Mouse (Mus musculus) limb, embryonic 14.5 days (tissue): ENCODE measurements at regions not wholly inside any gene's neighbourhood (a gene's known extent, or its start where the extent isn't known, plus 50 kb on each side); places are given as distances from the start of the nearest gene placed in this dataset.

ENCODE experiments used
- ATAC-seq: fragments of 200-750 bp; cut with Nextera tagmentation; 2 replicates; pipeline ENCODE4 v1.8.0; 2017; ENCODE audit warnings: low read depth, moderate number of reproducible peaks, moderate TSS enrichment; ENCODE audit not compliant: low FRiP score
- DNase-seq: peaks from one replicate; pipeline ENCODE4 v3.0.0-alpha.2; 2015; ENCODE audit warnings: low spot score
- H3K27ac ChIP-seq: fragments of 300-500 bp; sonication (generic); replicated peaks from 2 replicates; pipeline ENCODE4 v1.5.1; 2014; ENCODE audit warnings: low read depth, mild to moderate bottlenecking, low read length, moderate library complexity, mixed read lengths
- H3K27me3 ChIP-seq: fragments of 300-500 bp; sonication (generic); 2 replicates; pipeline ENCODE4 v1.6.1; 2014; ENCODE audit warnings: low read length, mixed read lengths; ENCODE audit not compliant: control insufficient read depth, insufficient read depth
- H3K36me3 ChIP-seq: fragments of 300-500 bp; sonication (generic); 2 replicates; pipeline ENCODE4 v1.6.1; 2014; ENCODE audit warnings: mild to moderate bottlenecking, low read length, moderate library complexity, mixed read lengths; ENCODE audit not compliant: control insufficient read depth, insufficient read depth
- H3K4me1 ChIP-seq: fragments of 300-500 bp; sonication (generic); 2 replicates; pipeline ENCODE4 v1.6.1; 2014; ENCODE audit warnings: antibody characterized with exemption, low read length, mixed read lengths; ENCODE audit not compliant: control insufficient read depth, insufficient read depth
- H3K4me2 ChIP-seq: fragments of 300-500 bp; sonication (generic); replicated peaks from 2 replicates; pipeline ENCODE4 v1.6.1; 2014; ENCODE audit warnings: low read depth, mild to moderate bottlenecking, low read length, moderate library complexity; ENCODE audit not compliant: severe bottlenecking
- H3K4me3 ChIP-seq: fragments of 300-500 bp; sonication (generic); replicated peaks from 2 replicates; pipeline ENCODE4 v1.5.1; 2014; ENCODE audit warnings: low read length
- H3K9ac ChIP-seq: fragments of 300-500 bp; sonication (generic); 2 replicates; pipeline ENCODE4 v1.6.1; 2014; ENCODE audit warnings: mild to moderate bottlenecking, low read depth, low read length, moderate library complexity; ENCODE audit not compliant: severe bottlenecking
- H3K9me3 ChIP-seq: fragments of 300-500 bp; sonication (generic); 2 replicates; pipeline ENCODE4 v1.6.1; 2016; ENCODE audit warnings: low read length; ENCODE audit not compliant: control insufficient read depth
- POLR2A ChIP-seq: fragments of 200-500 bp; IDR thresholded peaks from 2 replicates; pipeline ENCODE4 v1.8.0; 2012; ENCODE audit warnings: inconsistent platforms, mild to moderate bottlenecking, moderate library complexity, borderline replicate concordance; ENCODE audit not compliant: insufficient read depth, insufficient read length; ENCODE audit errors: extremely low read depth
- WGBS: fragments of 180-500 bp; shearing (Covaris S2); extraction: QIAGEN DNeasy Blood & Tissue Kit; methylation state at CpG from one replicate; pipeline ENCODE4 v1.1.7; 2014; 5-methylcytosine and 5-hydroxymethylcytosine counted together

DNA sequence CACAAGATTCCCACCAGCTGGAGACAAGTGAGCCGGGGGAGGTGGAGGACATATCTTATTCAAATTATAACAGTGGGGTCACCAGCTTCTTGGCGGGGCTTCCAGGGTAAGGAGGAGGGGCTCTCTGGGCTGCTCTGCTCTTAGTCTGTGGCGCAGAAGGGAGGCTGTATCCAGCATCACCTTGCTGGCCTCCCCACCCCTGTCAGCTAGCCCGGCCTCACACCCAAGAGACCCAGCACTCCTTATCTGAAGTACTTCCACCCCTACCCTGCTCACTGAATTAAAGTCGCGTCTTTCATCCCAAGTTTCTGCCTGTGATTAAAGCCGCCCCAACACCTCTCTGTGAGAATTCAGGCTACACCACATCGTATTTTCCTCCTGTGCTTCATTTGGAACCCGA lies 119.8 kb upstream of the Zfp507 start:
- peak overlapping the region; percentile 22; the same call in 1 of the 2 replicates for H3K4me2 ChIP-seq
- no peaks in the 10 kb centered on the region for H3K4me1 ChIP-seq
- H3K4me3 ChIP-seq: no peak overlapping the region
- peaks cover 3% of the 10 kb centered on the region; the same call in 1 of the 2 replicates for H3K9me3 ChIP-seq
- H3K27me3 ChIP-seq: no peaks in the 10 kb centered on the region; the same call in 1 of the 2 replicates
- ATAC-seq (no peak), DNase-seq (no peak)
- no peak overlapping the region for H3K27ac ChIP-seq
- TF ChIP-seq POLR2A: no peak
- H3K9ac ChIP-seq: no peak overlapping the region
- WGBS: 24% methylated on average over 9 of the region's 9 CpGs
- no peaks in the 10 kb centered on the region for H3K36me3 ChIP-seq

DNA sequence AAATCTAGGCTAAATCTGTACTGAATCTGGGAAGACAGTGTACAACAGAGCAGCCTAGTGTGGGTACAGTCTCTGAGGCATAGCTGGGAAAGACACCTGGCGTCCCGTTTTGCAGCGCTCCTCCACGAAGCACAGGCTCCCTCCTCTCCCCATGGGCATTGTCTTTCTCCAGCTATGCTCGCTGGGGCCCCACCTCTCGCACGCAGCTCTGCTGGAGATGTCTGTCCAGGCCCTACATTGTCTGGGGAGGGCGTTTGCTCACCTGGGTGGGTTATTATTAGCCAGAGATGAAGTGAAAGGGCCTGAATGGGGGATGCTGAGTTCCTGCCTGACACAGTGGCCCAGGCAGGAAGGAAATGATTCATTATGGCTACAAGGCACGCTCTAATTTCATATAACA lies 118.1 kb upstream of the Zfp507 start:
- Histone ChIP-seq H3K27ac (no peak overlapping the region), H3K9ac (no peak overlapping the region), H3K9me3 (peaks cover 3% of the 10 kb centered on the region; the same call in 1 of the 2 replicates), H3K27me3 (no peaks in the 10 kb centered on the region; the same call in 1 of the 2 replicates), H3K4me3 (no peak overlapping the region), H3K36me3 (no peaks in the 10 kb centered on the region), H3K4me1 (no peaks in the 10 kb centered on the region), H3K4me2 (no peak overlapping the region)
- 27% methylated on average over 9 of the region's 9 CpGs for WGBS
- no peak for ATAC-seq
- no peak for TF ChIP-seq POLR2A
- DNase-seq: no peak

DNA sequence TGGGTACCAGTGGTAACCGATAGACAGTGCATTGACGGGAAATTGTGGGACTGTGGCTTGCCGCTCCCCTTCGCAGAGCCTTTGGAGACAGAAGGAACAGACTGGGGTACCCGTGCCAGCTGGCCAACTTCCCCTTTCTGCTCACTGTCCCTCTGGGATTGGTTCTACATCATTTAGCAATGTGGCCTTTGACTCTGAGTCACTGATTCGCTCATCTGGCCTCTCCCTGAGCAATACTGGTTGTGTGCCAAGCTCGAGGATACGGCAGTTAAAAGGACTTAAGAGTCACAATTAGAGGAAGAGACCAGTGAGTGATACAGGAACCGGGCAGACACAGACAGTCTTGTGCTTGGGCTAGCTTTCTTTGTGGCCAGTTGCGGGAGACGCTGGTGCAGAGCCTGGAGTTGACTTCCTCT lies 117.4 kb upstream of the Zfp507 start:
- ATAC-seq (no peak), DNase-seq (no peak)
- 75% methylated on average over 11 of the region's 11 CpGs for whole genome bisulfite sequencing
- Histone ChIP-seq H3K27me3 (no peaks in the 10 kb centered on the region; the same call in 1 of the 2 replicates), H3K4me2 (no peak overlapping the region), H3K9me3 (peaks cover 3% of the 10 kb centered on the region; the same call in 1 of the 2 replicates), H3K4me1 (no peaks in the 10 kb centered on the region), H3K36me3 (no peaks in the 10 kb centered on the region), H3K4me3 (no peak overlapping the region), H3K9ac (no peak overlapping the region), H3K27ac (no peak overlapping the region)
- TF ChIP-seq POLR2A: no peak

DNA sequence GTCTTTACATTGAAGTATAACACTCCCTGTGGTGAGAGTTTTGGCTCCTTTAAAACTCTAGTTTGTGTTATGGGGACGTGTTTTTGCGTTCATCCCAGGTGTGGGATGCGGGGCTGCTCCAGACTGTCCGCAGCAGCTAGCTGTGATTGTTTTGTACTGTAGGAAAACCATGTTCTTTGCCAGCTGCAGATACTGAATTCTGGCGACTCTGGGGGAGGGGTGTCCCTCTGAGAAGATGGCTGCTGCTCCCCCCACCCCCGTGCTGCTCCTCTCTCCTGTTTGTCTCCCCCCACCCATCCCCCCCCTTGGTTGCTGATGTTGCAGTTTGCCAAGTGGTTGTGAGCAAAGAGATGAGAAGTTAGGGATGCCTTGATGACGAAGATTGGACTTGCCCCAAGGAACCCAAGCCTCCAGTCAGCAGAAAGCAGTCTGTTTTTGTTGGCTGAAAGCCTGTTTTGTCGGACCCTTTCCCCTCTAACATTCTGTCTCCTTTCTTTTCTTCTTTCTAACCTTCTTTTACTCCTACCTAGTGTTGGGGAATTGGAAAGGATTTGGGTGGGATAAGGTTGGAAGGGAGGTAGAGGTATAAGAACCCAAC lies 107.4 kb upstream of the Zfp507 start:
- ATAC-seq (no peak), DNase-seq (no peak)
- H3K4me2 ChIP-seq: no peak overlapping the region

DNA sequence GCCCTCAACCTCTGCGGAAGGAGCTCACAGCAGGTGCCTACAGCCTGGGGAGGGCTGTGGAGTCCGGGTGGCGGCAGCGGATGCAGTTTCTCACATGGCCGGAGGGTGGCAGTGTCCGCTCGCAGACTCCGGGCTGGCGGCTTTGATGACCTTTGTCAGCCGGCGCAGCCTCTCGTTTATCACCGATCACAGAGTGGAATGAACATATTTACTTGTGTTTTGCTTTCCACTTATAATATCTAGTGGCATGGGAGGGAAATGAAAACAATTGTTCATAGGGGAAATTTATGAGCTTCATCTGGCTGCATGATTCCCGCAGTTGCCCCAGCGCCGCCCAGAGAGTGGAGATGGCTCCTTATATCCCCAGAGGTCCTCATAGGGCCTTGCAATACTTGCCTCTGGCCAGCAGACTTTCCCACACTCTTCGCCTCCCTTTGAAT lies 99.2 kb upstream of the Zfp507 start:
- H3K27me3 ChIP-seq: 0 out of 2 replicates have a peak, but pooled peaks cover 8% of the 10 kb centered on the region
- H3K4me3 ChIP-seq: 0 out of 2 replicates have a peak overlapping the region, but pooled peaks have one; percentile 10
- H3K9me3 ChIP-seq: no peaks in the 10 kb centered on the region
- 4% methylated on average over 17 of the region's 17 CpGs for WGBS
- DNase-seq (peak; percentile 53), ATAC-seq (peak; percentile 50)
- no peak for TF ChIP-seq POLR2A
- peak overlapping the region; percentile 16; the same call in 1 of the 2 replicates for H3K4me2 ChIP-seq
- no peaks in the 10 kb centered on the region for H3K36me3 ChIP-seq
- H3K4me1 ChIP-seq: peaks cover 5% of the 10 kb centered on the region; the same call in 1 of the 2 replicates
- H3K9ac ChIP-seq: no peak overlapping the region; the same call in 1 of the 2 replicates
- H3K27ac ChIP-seq: no peak overlapping the region

More for the DNA sequence above, 107.4 kb upstream of the Zfp507 start:
- no peaks in the 10 kb centered on the region for H3K9me3 ChIP-seq
- no peak overlapping the region for H3K27ac ChIP-seq
- TF ChIP-seq POLR2A: no peak
- no peak overlapping the region for H3K4me3 ChIP-seq
- peaks cover 6% of the 10 kb centered on the region; the same call in 1 of the 2 replicates for H3K4me1 ChIP-seq
- H3K36me3 ChIP-seq: no peaks in the 10 kb centered on the region
- 0 out of 2 replicates have a peak, but pooled peaks cover 7% of the 10 kb centered on the region for H3K27me3 ChIP-seq
- 53% methylated on average over 8 of the region's 8 CpGs for WGBS
- H3K9ac ChIP-seq: no peak overlapping the region
